Mouse (Mus musculus): ENCODE data around the gene Brip1. TPM values are rescaled to one million over a fixed set of nuclear protein-coding genes. Genes with fewer than 3 reads are reported as not detected.

The Brip1 gene
- polyA plus RNA-seq, 1 experiment from 2014 or later, result 13.7 TPM

DNA sequence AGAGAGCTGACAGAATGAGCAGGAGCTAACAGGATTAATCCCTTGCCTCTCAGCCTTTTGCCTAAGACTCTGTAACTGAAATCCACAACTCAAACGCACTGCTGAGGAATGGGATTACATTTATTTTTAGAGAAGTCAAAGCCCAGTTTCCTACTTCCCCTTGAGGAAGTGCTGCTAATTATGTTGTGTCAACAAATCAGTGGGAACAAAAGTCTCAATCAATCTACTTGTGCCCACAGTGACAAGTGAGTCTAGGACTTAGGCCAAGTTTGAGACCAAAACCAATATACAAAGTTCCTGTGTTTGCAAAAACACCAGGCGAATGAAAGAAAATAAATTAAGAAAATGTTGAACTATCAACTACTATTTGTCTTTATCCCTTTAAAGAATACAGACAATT is 101.7 kb downstream of the Brip1 start:
- Histone ChIP-seq H3K27me3 (ENCODE audit: control insufficient read depth, insufficient read depth, low read length) (no peaks in the 10 kb centered on the region), H3K9ac (replicated peaks; ENCODE audit: low read depth, low read length) (no peak overlapping the region), H3K4me1 (ENCODE audit: control insufficient read depth, insufficient read depth, low read length) (no peaks in the 10 kb centered on the region), H3K9me3 (ENCODE audit: control insufficient read depth, low read depth, low read length) (no peaks in the 10 kb centered on the region), H3K4me2 (replicated peaks; ENCODE audit: low read depth, low read length) (no peak overlapping the region), H3K36me3 (ENCODE audit: control insufficient read depth, insufficient read depth, low read length) (peaks cover 4% of the 10 kb centered on the region; the same call in 1 of the 2 replicates), H3K4me3 (ENCODE audit: low read depth, low read length) (no peak overlapping the region), H3K27ac (ENCODE audit: low read length) (no peak overlapping the region)
- 58% methylated on average over 2 of the region's 2 CpGs for WGBS
- ATAC-seq (ENCODE audit: insufficient number of reproducible peaks, insufficient read depth, low FRiP score, low read depth), result no peak

- Histone ChIP-seq H3K4me1 (ENCODE audit: control insufficient read depth, insufficient read depth, low read length) (no peaks in the 10 kb centered on the region), H3K4me3 (ENCODE audit: low read depth, low read length) (no peak overlapping the region), H3K27ac (ENCODE audit: low read length) (no peak overlapping the region), H3K9me3 (ENCODE audit: control insufficient read depth, low read depth, low read length) (no peaks in the 10 kb centered on the region), H3K36me3 (ENCODE audit: control insufficient read depth, insufficient read depth, low read length) (no peaks in the 10 kb centered on the region), H3K9ac (replicated peaks; ENCODE audit: low read depth, low read length) (no peak overlapping the region), H3K4me2 (replicated peaks; ENCODE audit: low read depth, low read length) (no peak overlapping the region), H3K27me3 (ENCODE audit: control insufficient read depth, insufficient read depth, low read length) (no peaks in the 10 kb centered on the region)
- ATAC-seq (ENCODE audit: insufficient number of reproducible peaks, insufficient read depth, low FRiP score, low read depth), result no peak
Measured at GRCm38 (mm10) chr11:86088815-86089214, 112.2 kb downstream of the Brip1 start.

GRCm38 (mm10) chr11:86084522-86084921 is 116.5 kb downstream of the Brip1 start:
- WGBS, result 80% methylated on average over 4 of the region's 4 CpGs
- H3K9me3 ChIP-seq (ENCODE audit: control insufficient read depth, low read depth, low read length), result no peaks in the 10 kb centered on the region

GRCm38 (mm10) chr11:86078025-86078424 is 123.0 kb downstream of the Brip1 start:
- Histone ChIP-seq H3K4me2 (replicated peaks; ENCODE audit: low read depth, low read length) (no peak overlapping the region), H3K4me1 (ENCODE audit: control insufficient read depth, insufficient read depth, low read length) (no peaks in the 10 kb centered on the region), H3K27me3 (ENCODE audit: control insufficient read depth, insufficient read depth, low read length) (no peaks in the 10 kb centered on the region), H3K9me3 (ENCODE audit: control insufficient read depth, low read depth, low read length) (no peaks in the 10 kb centered on the region), H3K36me3 (ENCODE audit: control insufficient read depth, insufficient read depth, low read length) (peaks cover 5% of the 10 kb centered on the region), H3K4me3 (ENCODE audit: low read depth, low read length) (no peak overlapping the region), H3K9ac (replicated peaks; ENCODE audit: low read depth, low read length) (no peak overlapping the region), H3K27ac (ENCODE audit: low read length) (no peak overlapping the region)
- WGBS, result 86% methylated on average over 8 of the region's 8 CpGs
- ATAC-seq (ENCODE audit: insufficient number of reproducible peaks, insufficient read depth, low FRiP score, low read depth), result no peak

More at GRCm38 (mm10) chr11:86084522-86084921, 116.5 kb downstream of the Brip1 start:
- Histone ChIP-seq H3K27ac (ENCODE audit: low read length) (no peak overlapping the region), H3K4me1 (ENCODE audit: control insufficient read depth, insufficient read depth, low read length) (no peaks in the 10 kb centered on the region), H3K36me3 (ENCODE audit: control insufficient read depth, insufficient read depth, low read length) (no peaks in the 10 kb centered on the region), H3K4me2 (replicated peaks; ENCODE audit: low read depth, low read length) (no peak overlapping the region), H3K9ac (replicated peaks; ENCODE audit: low read depth, low read length) (no peak overlapping the region), H3K4me3 (ENCODE audit: low read depth, low read length) (no peak overlapping the region), H3K27me3 (ENCODE audit: control insufficient read depth, insufficient read depth, low read length) (no peaks in the 10 kb centered on the region)
- ATAC-seq (ENCODE audit: insufficient number of reproducible peaks, insufficient read depth, low FRiP score, low read depth), result no peak

DNA sequence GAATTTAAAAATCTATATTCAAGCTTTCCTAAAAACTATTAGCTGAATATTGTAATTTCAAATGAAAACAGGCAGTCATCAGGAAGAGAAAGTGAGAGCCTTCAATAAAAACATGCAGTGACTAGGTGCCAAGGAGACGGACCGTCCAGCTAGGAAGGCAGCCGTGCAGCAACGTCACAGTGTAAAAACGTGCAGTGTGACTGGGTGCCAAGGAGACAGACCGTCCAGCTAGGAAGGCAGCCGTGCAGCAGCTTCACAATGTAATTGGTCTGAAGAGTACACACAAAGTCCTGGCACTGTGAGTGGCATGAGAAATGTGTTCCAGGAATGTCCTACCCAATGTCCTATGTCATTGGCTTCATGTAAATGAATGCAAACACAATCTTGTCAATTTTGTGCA is 124.0 kb downstream of the Brip1 start:
- Histone ChIP-seq H3K36me3 (ENCODE audit: control insufficient read depth, insufficient read depth, low read length) (peaks cover 5% of the 10 kb centered on the region), H3K9ac (replicated peaks; ENCODE audit: low read depth, low read length) (no peak overlapping the region), H3K27me3 (ENCODE audit: control insufficient read depth, insufficient read depth, low read length) (no peaks in the 10 kb centered on the region), H3K4me3 (ENCODE audit: low read depth, low read length) (no peak overlapping the region), H3K4me2 (replicated peaks; ENCODE audit: low read depth, low read length) (no peak overlapping the region), H3K4me1 (ENCODE audit: control insufficient read depth, insufficient read depth, low read length) (no peaks in the 10 kb centered on the region), H3K27ac (ENCODE audit: low read length) (no peak overlapping the region), H3K9me3 (ENCODE audit: control insufficient read depth, low read depth, low read length) (no peaks in the 10 kb centered on the region)
- no peak for ATAC-seq (ENCODE audit: insufficient number of reproducible peaks, insufficient read depth, low FRiP score, low read depth)
- 89% methylated on average over 7 of the region's 7 CpGs for WGBS

DNA sequence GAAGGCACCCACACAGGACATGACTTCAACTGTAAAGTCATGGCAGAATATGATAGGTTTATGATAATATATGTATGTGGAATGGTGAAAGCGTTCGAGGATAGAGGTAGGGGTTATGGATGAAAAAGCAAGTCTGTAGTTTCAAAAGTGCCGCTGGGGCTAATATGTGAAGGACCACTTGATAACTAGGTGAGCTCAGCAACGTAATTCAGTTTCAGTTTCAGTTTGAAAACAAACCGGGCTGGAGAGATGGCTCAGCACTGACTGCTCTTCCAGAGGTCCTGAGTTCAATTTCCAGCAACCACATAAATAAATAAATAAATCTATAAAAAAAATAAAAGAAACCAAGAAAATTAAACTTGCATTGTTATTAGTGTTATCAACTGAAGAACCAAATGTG is 124.6 kb downstream of the Brip1 start:
- no peaks in the 10 kb centered on the region for H3K9me3 ChIP-seq (ENCODE audit: control insufficient read depth, low read depth, low read length)
- no peak overlapping the region for H3K9ac ChIP-seq (replicated peaks; ENCODE audit: low read depth, low read length)
- no peak overlapping the region for H3K4me2 ChIP-seq (replicated peaks; ENCODE audit: low read depth, low read length)
- no peak overlapping the region for H3K4me3 ChIP-seq (ENCODE audit: low read depth, low read length)
- WGBS, result 94% methylated on average over 5 of the region's 5 CpGs
- no peak for ATAC-seq (ENCODE audit: insufficient number of reproducible peaks, insufficient read depth, low FRiP score, low read depth)
- no peak overlapping the region for H3K27ac ChIP-seq (ENCODE audit: low read length)
- H3K27me3 ChIP-seq (ENCODE audit: control insufficient read depth, insufficient read depth, low read length), result no peaks in the 10 kb centered on the region
- no peaks in the 10 kb centered on the region for H3K4me1 ChIP-seq (ENCODE audit: control insufficient read depth, insufficient read depth, low read length)
- peaks cover 5% of the 10 kb centered on the region for H3K36me3 ChIP-seq (ENCODE audit: control insufficient read depth, insufficient read depth, low read length)

- no peak for ATAC-seq (ENCODE audit: insufficient number of reproducible peaks, insufficient read depth, low FRiP score, low read depth)
- Histone ChIP-seq H3K4me2 (replicated peaks; ENCODE audit: low read depth, low read length) (no peak overlapping the region), H3K9ac (replicated peaks; ENCODE audit: low read depth, low read length) (no peak overlapping the region), H3K4me1 (ENCODE audit: control insufficient read depth, insufficient read depth, low read length) (no peaks in the 10 kb centered on the region), H3K9me3 (ENCODE audit: control insufficient read depth, low read depth, low read length) (no peaks in the 10 kb centered on the region), H3K36me3 (ENCODE audit: control insufficient read depth, insufficient read depth, low read length) (peaks cover 5% of the 10 kb centered on the region), H3K4me3 (ENCODE audit: low read depth, low read length) (no peak overlapping the region), H3K27me3 (ENCODE audit: control insufficient read depth, insufficient read depth, low read length) (no peaks in the 10 kb centered on the region), H3K27ac (ENCODE audit: low read length) (no peak overlapping the region)
- 83% methylated on average over 1 of the region's 1 CpGs for WGBS
Measured at GRCm38 (mm10) chr11:86075371-86075770, 125.6 kb downstream of the Brip1 start.

- H3K27ac ChIP-seq (ENCODE audit: low read length), result no peak overlapping the region
- 0 out of 2 replicates have a peak, but pooled peaks cover 4% of the 10 kb centered on the region for H3K36me3 ChIP-seq (ENCODE audit: control insufficient read depth, insufficient read depth, low read length)
- no peak overlapping the region for H3K4me2 ChIP-seq (replicated peaks; ENCODE audit: low read depth, low read length)
- no peaks in the 10 kb centered on the region for H3K9me3 ChIP-seq (ENCODE audit: control insufficient read depth, low read depth, low read length)
- H3K27me3 ChIP-seq (ENCODE audit: control insufficient read depth, insufficient read depth, low read length), result no peaks in the 10 kb centered on the region
- no peak for ATAC-seq (ENCODE audit: insufficient number of reproducible peaks, insufficient read depth, low FRiP score, low read depth)
- 57% methylated on average over 6 of the region's 6 CpGs for WGBS
- no peaks in the 10 kb centered on the region for H3K4me1 ChIP-seq (ENCODE audit: control insufficient read depth, insufficient read depth, low read length)
- no peak overlapping the region for H3K9ac ChIP-seq (replicated peaks; ENCODE audit: low read depth, low read length)
- no peak overlapping the region for H3K4me3 ChIP-seq (ENCODE audit: low read depth, low read length)
Measured at GRCm38 (mm10) chr11:86068651-86069050, 132.3 kb downstream of the Brip1 start.

- WGBS, result 73% methylated on average over 8 of the region's 8 CpGs
- ATAC-seq (ENCODE audit: insufficient number of reproducible peaks, insufficient read depth, low FRiP score, low read depth), result no peak
Measured at GRCm38 (mm10) chr11:86067154-86067553, 133.8 kb downstream of the Brip1 start.

More at GRCm38 (mm10) chr11:86067154-86067553, 133.8 kb downstream of the Brip1 start:
- Histone ChIP-seq H3K9me3 (ENCODE audit: control insufficient read depth, low read depth, low read length) (no peaks in the 10 kb centered on the region), H3K4me1 (ENCODE audit: control insufficient read depth, insufficient read depth, low read length) (no peaks in the 10 kb centered on the region), H3K27me3 (ENCODE audit: control insufficient read depth, insufficient read depth, low read length) (no peaks in the 10 kb centered on the region), H3K36me3 (ENCODE audit: control insufficient read depth, insufficient read depth, low read length) (0 out of 2 replicates have a peak, but pooled peaks cover 4% of the 10 kb centered on the region), H3K27ac (ENCODE audit: low read length) (no peak overlapping the region), H3K9ac (replicated peaks; ENCODE audit: low read depth, low read length) (no peak overlapping the region), H3K4me3 (ENCODE audit: low read depth, low read length) (no peak overlapping the region), H3K4me2 (replicated peaks; ENCODE audit: low read depth, low read length) (no peak overlapping the region)

Measured in stomach, embryonic 14.5 days (tissue).